8 mouse cellular contexts compared by ENCODE assay signal in the genomic region with DNA sequence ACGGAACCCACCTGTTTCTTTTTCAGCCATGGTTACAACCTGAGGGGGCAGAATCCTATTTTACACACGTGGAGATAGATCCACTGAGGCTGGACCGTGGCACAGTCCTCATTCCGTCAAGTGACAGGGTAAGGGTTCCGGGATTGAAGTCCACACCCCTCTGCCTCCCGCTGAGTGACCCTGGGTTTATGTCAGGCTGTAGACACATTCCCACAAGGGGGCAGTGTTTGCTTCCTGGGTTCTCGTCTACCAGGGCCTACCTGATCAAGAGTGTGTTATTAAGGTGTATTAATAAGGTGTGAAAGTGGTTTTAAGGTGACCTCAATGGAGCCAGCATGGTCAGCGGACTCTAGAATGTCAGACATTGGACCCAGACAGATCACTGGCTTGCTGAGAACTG. TPM values are rescaled to one million over a fixed set of nuclear protein-coding genes. Genes with fewer than 3 reads are reported as not detected.
DNase-seq lines count a peak whose midpoint lies in the region; ATAC-seq lines count a peak whose summit lies in the region.
"Had no signal": no experiment of that assay in that cellular context is flagged by ENCODE, and none has a peak within 500 bp of the region (broad histone marks: within the 10 kb centered on the region; RNA-seq: fewer than 3 reads in every experiment).

No protein-coding gene starts in this region.

- intact Hi-C loops in heart, postnatal 10 days (cut with DNase I), result no loop called here
- intact Hi-C loops in left cerebral cortex, postnatal 25 days (cut with DNase I), result loop anchor here (10.0 kb wide), 2 partner anchors 232 to 372 kb away; partner anchors contain the start of gene Hils1

- DNase-seq in right cerebral cortex, postnatal 14 days, result peak; percentile 17
- no peak for DNase-seq in right cerebral cortex, adult 18-20 months
- peak; percentile 57 to 85 for DNase-seq in adrenal gland, adult (ENCODE audit: inconsistent age in 2 of 2, low spot score in 1 of 2)
- peak; percentile 20 to 36 for DNase-seq in heart, postnatal 10 days
- DNase-seq in left cerebral cortex, postnatal 25 days (ENCODE audit: low spot score in 2 of 2), result no peak
- DNase-seq in gastrocnemius, postnatal 10 days, result no peak

- ATAC-seq in megakaryocyte, adult 5-6 weeks (ENCODE audit: poor library complexity, severe bottlenecking), result peak; percentile 43; the same call in 1 of the 2 replicates

RNA-seq across cellular contexts. Expression of gene Cdc34b, which starts 8.8 kb away (rescaled TPM):
- total RNA-seq in heart, postnatal 10 days (2021), result 1 to 10 TPM; 1.1 to 1.4 TPM
- total RNA-seq in megakaryocyte, adult 5-6 weeks (2015), result not detected in 2 replicates
- not detected in 2 replicates for total RNA-seq in megakaryocyte, adult 5-6 weeks (2017)
- under 1 TPM in 1 of 2 experiments, not detected in 1; 0.46 TPM for total RNA-seq in left cerebral cortex, postnatal 25 days (2021)
- under 1 TPM; 0.80 to 0.81 TPM for total RNA-seq in gastrocnemius, postnatal 10 days (2021)
- total RNA-seq: hematopoietic stem cell, adult 5-6 weeks had no signal

RNA-seq across cellular contexts. Expression of gene Gm11541, which starts 28.5 kb away (rescaled TPM):
- total RNA-seq in heart, postnatal 10 days (2021), result not detected
- not detected in 2 replicates for total RNA-seq in megakaryocyte, adult 5-6 weeks (2015)
- total RNA-seq in megakaryocyte, adult 5-6 weeks (2017), result not detected in 2 replicates
- total RNA-seq in left cerebral cortex, postnatal 25 days (2021), result not detected
- not detected for total RNA-seq in gastrocnemius, postnatal 10 days (2021)
- total RNA-seq: hematopoietic stem cell, adult 5-6 weeks had no signal

RNA-seq across cellular contexts. Expression of gene Tmem92, which starts 49.7 kb away (rescaled TPM):
- not detected for total RNA-seq in heart, postnatal 10 days (2021)
- total RNA-seq in megakaryocyte, adult 5-6 weeks (2015), result not detected in 2 replicates
- not detected in 2 replicates for total RNA-seq in megakaryocyte, adult 5-6 weeks (2017)
- total RNA-seq in left cerebral cortex, postnatal 25 days (2021), result not detected
- total RNA-seq in gastrocnemius, postnatal 10 days (2021), result not detected
- total RNA-seq: hematopoietic stem cell, adult 5-6 weeks had no signal

RNA-seq across cellular contexts. Expression of gene Xylt2, which starts 55.5 kb away (rescaled TPM):
- total RNA-seq in heart, postnatal 10 days (2021), result 10 to 100 TPM; 17.1 to 18.6 TPM
- total RNA-seq in megakaryocyte, adult 5-6 weeks (2015), result 2.3 and 2.9 TPM in 2 replicates
- total RNA-seq in megakaryocyte, adult 5-6 weeks (2017), result 4.3 and 8.1 TPM in 2 replicates
- 10 to 100 TPM; 21.8 to 23.7 TPM for total RNA-seq in left cerebral cortex, postnatal 25 days (2021)
- total RNA-seq in gastrocnemius, postnatal 10 days (2021), result 10 to 100 TPM; 10.1 to 12.3 TPM

Comparison
In these comparisons a context has a peak if more than half of its experiments do, and no peak if none do; other contexts are left out.
1. DNase-seq: peak in right cerebral cortex, postnatal 14 days (single experiment), adrenal gland, adult (2 of 2) and heart, postnatal 10 days (2 of 2); none in right cerebral cortex, adult 18-20 months (single experiment), left cerebral cortex, postnatal 25 days (0 of 2) and gastrocnemius, postnatal 10 days (single experiment).